Mouse (Mus musculus) left cerebral cortex, postnatal 14 days (tissue): ENCODE measurements around the gene Oxct2b. TPM values are rescaled to one million over a fixed set of nuclear protein-coding genes. Genes with fewer than 3 reads are reported as not detected.

Experiments
- DNase-seq, 2 experiments: peaks; one replicate each; pipeline ENCODE4 v3.0.0; 2021 to 2022; ENCODE audit warnings: low spot score in 2 of 2, mixed read lengths in 1 of 2
- intact Hi-C: fragments of 180-260 bp; cut with DNase I; formaldehyde crosslinking; loops from one replicate; pipeline ENCODE4 v1.15.1; 2025
- total RNA-seq, 2 experiments: library from RNA; stranded (reverse); gene quantifications; 2 replicates each; pipeline ENCODE4 v1.2.3; 2021

The Oxct2b gene
- total RNA-seq, 2 experiments from 2014 or later, result 0.30 TPM; not detected in 1

DNA sequence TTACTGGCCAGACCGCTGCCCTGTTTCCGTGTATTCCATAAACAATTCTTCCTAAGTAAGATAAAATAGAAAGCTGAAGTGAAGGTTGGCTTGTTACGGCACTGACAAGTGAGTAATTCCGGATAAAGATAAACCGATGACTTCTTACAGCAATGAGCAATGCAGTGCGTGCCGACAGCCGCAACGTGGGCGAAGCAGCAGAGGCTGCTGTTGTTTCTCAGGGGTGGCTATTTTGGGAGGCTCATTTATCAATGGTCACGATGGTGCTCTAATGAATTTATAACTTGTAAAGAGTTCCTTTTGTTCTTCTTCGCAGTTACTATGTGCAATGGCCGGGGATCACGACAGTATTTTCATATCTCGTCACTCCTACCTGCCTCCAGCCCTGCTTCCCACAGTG is 48.1 kb downstream of the Oxct2b start:
- intact Hi-C loops, result no loop called here
- DNase-seq, result peak; percentile 46 to 55

Other genes starting within 250 kb of the Oxct2b start
- 100 to 1,000 TPM; 233 to 251 TPM for gene Cap1, start 230.2 kb upstream of the Oxct2b start, total RNA-seq
- gene Mfsd2a, start 155.1 kb upstream of the Oxct2b start, total RNA-seq, result 10 to 100 TPM; 57.2 to 63.3 TPM
- gene Mycl, start 120.6 kb upstream of the Oxct2b start, total RNA-seq, result 10 to 100 TPM; 20.6 to 23.4 TPM
- gene Trit1, start 99.7 kb upstream of the Oxct2b start, total RNA-seq, result 10 to 100 TPM; 22.8 to 22.9 TPM
- under 1 TPM; 0.24 to 0.40 TPM for gene Bmp8b, start 11.1 kb upstream of the Oxct2b start, total RNA-seq
- 10 to 100 TPM; 20.7 to 22.6 TPM for gene Ppie, start 23.7 kb downstream of the Oxct2b start, total RNA-seq
- gene Hpcal4, start 67.0 kb downstream of the Oxct2b start, total RNA-seq, result 100 to 1,000 TPM; 350 to 371 TPM
- gene Nt5c1a, start 85.2 kb downstream of the Oxct2b start, total RNA-seq, result 10 to 100 TPM; 10.1 to 11.0 TPM
- 1 to 10 TPM; 6.4 to 7.1 TPM for gene Heyl, start 117.3 kb downstream of the Oxct2b start, total RNA-seq
- 10 to 100 TPM; 37.2 to 39.2 TPM for gene Pabpc4, start 146.1 kb downstream of the Oxct2b start, total RNA-seq
- not detected for gene Oxct2a, start 207.4 kb downstream of the Oxct2b start, total RNA-seq
- under 1 TPM; 0.24 to 0.30 TPM for gene Bmp8a, start 227.0 kb downstream of the Oxct2b start, total RNA-seq